Mouse (Mus musculus): ENCODE measurements at regions not wholly inside any gene's neighbourhood (a gene's known extent, or its start where the extent isn't known, plus 50 kb on each side); places are given as distances from the start of the nearest gene placed in this dataset.

DNA sequence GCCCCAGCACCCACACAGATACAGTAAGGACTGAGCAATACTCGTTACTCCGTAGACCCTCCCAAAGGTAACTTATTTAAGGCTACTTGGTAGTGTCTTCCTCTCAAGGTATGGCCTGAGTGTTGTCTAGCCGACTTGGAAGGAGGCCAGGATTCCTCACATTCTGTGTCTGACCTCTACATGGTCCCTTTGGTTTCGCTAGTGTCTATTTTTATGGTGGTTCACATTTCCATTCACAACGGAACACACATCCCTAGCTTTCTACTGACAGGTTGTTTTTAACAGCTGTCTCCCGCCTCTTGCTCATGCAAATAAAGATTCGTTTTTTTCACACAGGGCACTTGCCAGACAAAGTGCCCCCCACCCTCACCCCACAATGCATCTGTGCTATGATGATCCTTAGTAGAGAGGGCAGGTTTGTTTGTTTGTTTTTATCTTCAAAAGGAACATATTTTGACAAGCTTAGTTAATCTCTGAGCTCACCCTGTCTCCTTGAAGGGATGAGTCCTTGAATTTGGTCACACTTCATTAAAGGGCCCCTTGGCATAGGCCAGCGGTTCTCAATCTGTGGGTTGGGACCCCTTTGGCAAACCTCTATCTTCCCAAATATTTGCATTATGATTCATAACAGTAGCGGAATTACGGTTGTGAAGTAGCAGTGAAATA lies 52.7 kb downstream of the Phlda1 start:
- Histone ChIP-seq H3K27ac (no peak overlapping the region), H3K36me3 (no peaks in the 10 kb centered on the region), H3K9ac (no peak overlapping the region), H3K4me2 (replicated peaks) (no peak overlapping the region), H3K9me3 (no peaks in the 10 kb centered on the region), H3K4me1 (peaks cover 17% of the 10 kb centered on the region; the same call in 1 of the 2 replicates), H3K27me3 (no peaks in the 10 kb centered on the region), H3K4me3 (no peak overlapping the region)
- 72% methylated on average over 10 of the region's 10 CpGs for WGBS
- ATAC-seq (ENCODE audit: insufficient number of reproducible peaks, insufficient read depth, low FRiP score, low TSS enrichment): no peak

DNA sequence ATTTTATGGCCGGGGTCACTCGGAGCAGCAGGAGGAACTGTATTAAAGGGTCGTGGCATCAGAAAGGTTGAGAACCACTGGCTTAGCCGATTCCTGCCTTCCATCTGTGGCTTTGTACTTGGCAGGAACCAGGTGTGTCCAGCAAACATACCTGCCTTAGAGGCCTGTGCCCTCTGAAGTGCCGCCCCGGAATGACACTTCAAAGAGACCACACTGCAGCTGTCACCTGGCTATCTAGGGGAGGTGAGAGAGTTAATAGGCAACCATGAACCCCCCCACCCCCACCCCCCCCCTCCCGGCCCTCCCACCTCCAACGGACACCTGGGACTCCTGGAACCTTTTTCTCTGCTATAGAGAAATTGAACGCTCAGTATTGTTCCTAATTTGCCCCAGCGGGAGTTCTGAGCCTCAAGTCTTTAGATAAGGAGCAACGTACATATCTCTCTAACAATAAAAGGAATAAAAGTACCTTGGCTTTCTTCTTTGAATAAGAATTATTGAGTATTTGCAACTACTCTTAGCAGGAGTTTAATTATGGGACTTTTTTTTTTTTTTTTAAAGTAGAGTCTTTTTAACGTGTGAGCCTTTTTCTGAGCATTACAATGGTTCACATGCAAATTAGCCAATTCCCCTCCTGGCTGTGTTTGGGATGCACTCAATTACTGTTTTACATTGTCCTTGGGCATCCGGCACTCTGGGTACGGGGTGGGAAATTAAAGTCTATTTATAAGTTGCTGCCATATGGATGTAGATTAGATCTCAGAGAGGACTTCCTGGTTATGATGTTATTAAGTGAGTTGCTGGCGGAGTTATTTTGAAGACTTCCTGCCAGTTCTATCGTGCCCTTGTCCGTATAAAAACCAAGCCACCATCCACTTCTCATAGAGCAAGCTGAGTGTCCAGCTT lies 53.5 kb downstream of the Phlda1 start:
- Histone ChIP-seq H3K36me3 (no peaks in the 10 kb centered on the region), H3K9me3 (no peaks in the 10 kb centered on the region), H3K4me2 (replicated peaks) (no peak overlapping the region), H3K27ac (no peak overlapping the region), H3K9ac (no peak overlapping the region), H3K4me3 (no peak overlapping the region), H3K27me3 (no peaks in the 10 kb centered on the region), H3K4me1 (peaks cover 14% of the 10 kb centered on the region; the same call in 1 of the 2 replicates)
- 54% methylated on average over 17 of the region's 17 CpGs for WGBS
- no peak for ATAC-seq (ENCODE audit: insufficient number of reproducible peaks, insufficient read depth, low FRiP score, low TSS enrichment)

DNA sequence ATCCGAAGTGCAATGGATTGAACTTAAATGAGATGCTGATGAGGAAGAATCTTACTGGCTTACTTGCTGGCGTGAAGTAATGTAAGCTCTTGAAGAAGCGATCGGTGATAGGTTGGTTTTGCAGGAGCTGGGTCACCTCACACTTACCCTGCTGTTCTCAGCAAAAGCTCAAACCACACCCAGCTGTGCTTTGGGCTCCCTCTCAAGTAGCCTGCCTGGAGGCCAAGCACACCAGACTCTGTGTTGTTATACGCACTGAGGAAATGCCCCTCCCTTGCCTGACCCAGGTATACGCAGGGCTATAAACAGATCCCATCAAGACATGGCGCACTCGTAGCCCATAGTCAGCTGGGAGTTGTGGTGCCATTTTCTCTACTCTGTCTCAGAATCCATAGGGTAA lies 56.5 kb downstream of the Phlda1 start:
- Histone ChIP-seq H3K4me1 (peaks cover 23% of the 10 kb centered on the region; the same call in 1 of the 2 replicates), H3K36me3 (no peaks in the 10 kb centered on the region), H3K9me3 (no peaks in the 10 kb centered on the region), H3K27ac (no peak overlapping the region), H3K27me3 (no peaks in the 10 kb centered on the region), H3K4me2 (replicated peaks) (no peak overlapping the region), H3K4me3 (no peak overlapping the region), H3K9ac (no peak overlapping the region)
- ATAC-seq (ENCODE audit: insufficient number of reproducible peaks, insufficient read depth, low FRiP score, low TSS enrichment): no peak
- 74% methylated on average over 8 of the region's 8 CpGs for WGBS

DNA sequence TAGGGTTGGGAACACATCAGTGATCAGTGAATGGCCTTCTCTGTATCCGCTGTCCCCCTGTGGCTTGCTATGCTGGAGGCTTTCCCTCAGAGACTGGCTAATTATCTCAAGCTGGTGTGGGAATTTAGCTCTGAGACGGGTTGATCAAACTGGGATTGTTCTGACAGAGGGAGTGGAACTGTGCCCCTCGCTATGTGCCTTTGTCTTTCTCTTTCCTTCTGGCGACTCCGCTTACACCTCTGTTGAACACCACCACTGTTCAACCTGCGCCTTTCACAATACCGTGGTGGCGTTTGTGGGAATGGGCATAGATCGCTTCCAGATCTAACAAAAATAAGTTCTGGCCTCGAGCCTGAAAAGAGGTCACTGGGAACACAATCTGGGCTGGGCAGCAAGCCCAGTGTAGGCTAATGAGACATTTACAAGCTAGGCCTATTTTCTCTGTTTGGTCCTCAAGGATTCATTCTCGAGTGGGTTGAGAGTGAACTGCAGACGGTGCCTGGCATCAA lies 60.8 kb downstream of the Phlda1 start:
- Histone ChIP-seq H3K4me3 (no peak overlapping the region), H3K4me1 (peaks cover 16% of the 10 kb centered on the region; the same call in 1 of the 2 replicates), H3K36me3 (no peaks in the 10 kb centered on the region), H3K9me3 (no peaks in the 10 kb centered on the region), H3K27me3 (no peaks in the 10 kb centered on the region), H3K27ac (peak overlapping the region; percentile 63; the same call in 1 of the 2 replicates), H3K9ac (no peak overlapping the region), H3K4me2 (replicated peaks) (no peak overlapping the region)
- ATAC-seq (ENCODE audit: insufficient number of reproducible peaks, insufficient read depth, low FRiP score, low TSS enrichment): no peak
- whole genome bisulfite sequencing: 38% methylated on average over 12 of the region's 12 CpGs

DNA sequence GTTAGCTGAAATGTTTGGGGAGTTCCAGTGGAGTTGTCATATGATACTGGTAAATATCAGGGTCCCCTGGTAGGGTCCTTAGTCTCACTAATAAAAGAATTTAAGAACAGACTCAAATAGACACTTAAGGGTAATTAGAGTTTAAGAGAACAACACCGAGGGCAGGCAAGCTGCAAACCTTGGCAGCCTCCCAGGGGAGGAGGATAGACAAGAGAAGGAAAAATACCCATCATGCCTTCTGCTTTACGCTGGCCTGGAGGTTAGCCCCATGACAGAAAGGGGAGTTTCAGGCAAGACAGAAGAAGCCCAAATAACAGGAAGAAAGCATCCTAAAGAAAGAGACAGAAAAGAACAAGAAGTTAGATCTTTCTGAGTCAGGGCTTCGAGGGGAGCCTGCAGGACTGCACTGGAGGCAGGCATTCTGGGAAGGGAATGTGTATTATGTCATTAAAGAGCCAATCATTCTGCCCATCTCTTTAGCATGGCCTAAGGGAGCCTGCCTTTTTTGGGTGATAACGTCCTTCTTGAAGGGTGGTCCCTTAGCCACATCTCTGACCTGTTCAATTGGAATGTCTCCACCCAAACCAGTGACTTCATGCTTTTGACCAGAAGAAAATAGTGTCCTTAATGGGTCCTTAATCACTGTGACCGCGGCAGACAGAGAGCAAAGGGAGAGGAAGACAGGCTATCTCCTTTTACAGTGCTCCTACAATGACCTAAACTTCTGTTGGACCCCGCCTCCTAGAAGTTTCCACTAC lies 64.6 kb downstream of the Phlda1 start:
- no peaks in the 10 kb centered on the region for H3K9me3 ChIP-seq
- H3K4me2 ChIP-seq (replicated peaks): no peak overlapping the region
- H3K9ac ChIP-seq: no peak overlapping the region
- H3K36me3 ChIP-seq: no peaks in the 10 kb centered on the region
- H3K27ac ChIP-seq: no peak overlapping the region
- peaks cover 13% of the 10 kb centered on the region for H3K4me1 ChIP-seq
- H3K4me3 ChIP-seq: no peak overlapping the region
- no peaks in the 10 kb centered on the region for H3K27me3 ChIP-seq
- WGBS: 56% methylated on average over 7 of the region's 7 CpGs
- ATAC-seq (ENCODE audit: insufficient number of reproducible peaks, insufficient read depth, low FRiP score, low TSS enrichment): no peak

DNA sequence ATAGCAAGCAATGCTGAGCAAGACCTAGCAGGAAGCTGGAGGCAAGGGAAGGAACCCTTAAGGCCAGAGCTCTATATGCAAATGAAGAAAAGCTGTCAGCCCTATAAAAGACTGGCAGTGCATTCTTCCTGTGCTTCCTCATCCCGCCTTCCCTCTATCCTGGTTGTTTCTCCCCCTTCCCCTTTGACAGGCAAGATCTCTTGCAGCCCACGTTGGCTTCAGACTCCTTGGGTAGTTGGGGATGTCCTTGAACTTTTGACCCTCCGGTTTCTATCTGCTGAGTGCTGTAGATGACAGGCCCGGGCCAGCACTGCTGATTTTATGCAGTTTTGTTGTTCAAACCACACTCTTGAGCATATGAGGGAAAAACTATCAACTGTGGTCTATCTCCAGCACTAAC lies 68.1 kb downstream of the Phlda1 start:
- no peaks in the 10 kb centered on the region for H3K9me3 ChIP-seq
- no peak overlapping the region for H3K4me3 ChIP-seq
- WGBS: 69% methylated on average over 4 of the region's 4 CpGs
- H3K9ac ChIP-seq: no peak overlapping the region
- ATAC-seq (ENCODE audit: insufficient number of reproducible peaks, insufficient read depth, low FRiP score, low TSS enrichment): no peak
- no peaks in the 10 kb centered on the region for H3K27me3 ChIP-seq
- no peaks in the 10 kb centered on the region for H3K36me3 ChIP-seq
- H3K27ac ChIP-seq: no peak overlapping the region
- H3K4me2 ChIP-seq (replicated peaks): no peak overlapping the region
- peaks cover 7% of the 10 kb centered on the region; the same call in 1 of the 2 replicates for H3K4me1 ChIP-seq

DNA sequence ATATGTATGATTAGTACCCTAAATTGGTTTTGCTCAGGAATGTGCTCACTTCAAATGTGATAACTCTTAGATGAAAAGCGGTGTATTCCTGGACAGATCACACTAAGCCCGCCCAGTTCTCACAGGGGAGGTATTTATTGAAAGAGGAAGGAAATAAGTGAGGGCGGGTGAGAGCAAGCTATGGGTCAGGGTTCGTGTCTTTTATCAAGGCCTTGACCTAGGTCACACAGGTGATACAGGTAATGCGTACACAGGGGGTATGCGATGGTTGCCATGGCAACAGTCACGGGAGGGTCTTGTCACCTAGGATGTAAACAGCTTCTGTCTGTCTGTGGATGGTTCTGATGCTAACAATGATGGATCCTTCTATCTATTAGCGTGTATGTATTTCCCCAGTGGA lies 68.7 kb downstream of the Phlda1 start:
- no peak overlapping the region for H3K9ac ChIP-seq
- no peaks in the 10 kb centered on the region for H3K9me3 ChIP-seq
- no peak overlapping the region for H3K4me3 ChIP-seq
- H3K4me2 ChIP-seq (replicated peaks): no peak overlapping the region
- ATAC-seq (ENCODE audit: insufficient number of reproducible peaks, insufficient read depth, low FRiP score, low TSS enrichment): no peak
- no peak overlapping the region for H3K27ac ChIP-seq
- H3K36me3 ChIP-seq: no peaks in the 10 kb centered on the region
- 83% methylated on average over 8 of the region's 8 CpGs for WGBS
- H3K27me3 ChIP-seq: no peaks in the 10 kb centered on the region
- H3K4me1 ChIP-seq: peaks cover 11% of the 10 kb centered on the region; the same call in 1 of the 2 replicates

DNA sequence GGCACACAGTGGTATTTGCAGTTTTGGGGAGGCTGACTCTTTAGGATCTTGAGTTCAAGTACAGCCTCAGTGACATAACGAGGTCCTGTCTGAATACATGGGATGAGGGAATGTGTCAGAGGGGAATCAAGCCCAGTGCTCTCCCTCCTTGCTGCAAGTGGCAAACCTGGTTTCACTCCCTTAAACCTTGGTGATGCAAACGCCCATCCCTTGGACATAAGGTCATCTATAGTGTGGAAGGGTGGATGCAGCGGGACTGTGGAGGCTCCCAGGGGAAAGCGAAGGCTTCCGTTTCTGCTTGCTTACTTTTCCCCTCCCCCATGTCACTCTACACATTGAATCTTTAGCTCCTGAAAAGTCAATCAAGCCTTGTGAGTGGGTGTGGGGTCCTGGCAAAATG lies 69.2 kb downstream of the Phlda1 start:
- H3K4me2 ChIP-seq (replicated peaks): no peak overlapping the region
- peaks cover 11% of the 10 kb centered on the region; the same call in 1 of the 2 replicates for H3K4me1 ChIP-seq
- H3K9ac ChIP-seq: no peak overlapping the region
- H3K36me3 ChIP-seq: no peaks in the 10 kb centered on the region
- H3K27ac ChIP-seq: no peak overlapping the region
- H3K9me3 ChIP-seq: no peaks in the 10 kb centered on the region
- ATAC-seq (ENCODE audit: insufficient number of reproducible peaks, insufficient read depth, low FRiP score, low TSS enrichment): no peak
- no peak overlapping the region for H3K4me3 ChIP-seq
- H3K27me3 ChIP-seq: no peaks in the 10 kb centered on the region
- WGBS: 58% methylated on average over 5 of the region's 5 CpGs

DNA sequence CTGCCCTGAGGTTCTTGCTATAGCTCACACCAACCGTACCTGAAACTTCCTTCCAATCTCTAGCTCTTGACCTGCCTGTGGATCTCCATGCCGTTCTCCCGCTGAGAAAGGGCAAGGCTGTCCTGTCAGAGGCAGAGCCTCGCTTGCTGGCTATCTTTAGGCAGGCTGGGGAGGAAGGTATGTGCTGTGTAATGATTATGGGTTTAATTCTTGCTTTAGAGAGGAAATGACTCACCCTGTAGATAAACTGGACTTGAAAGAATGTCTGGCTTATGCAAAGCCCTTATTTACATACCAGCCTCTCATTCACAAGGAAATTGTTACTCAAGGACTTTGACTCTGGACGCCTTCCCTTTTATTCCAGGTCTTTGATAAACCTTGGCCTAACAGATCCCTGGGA lies 69.8 kb downstream of the Phlda1 start:
- H3K27me3 ChIP-seq: no peaks in the 10 kb centered on the region
- H3K36me3 ChIP-seq: no peaks in the 10 kb centered on the region
- ATAC-seq (ENCODE audit: insufficient number of reproducible peaks, insufficient read depth, low FRiP score, low TSS enrichment): no peak
- H3K4me1 ChIP-seq: peaks cover 11% of the 10 kb centered on the region; the same call in 1 of the 2 replicates
- no peak overlapping the region for H3K9ac ChIP-seq
- WGBS: 48% methylated on average over 5 of the region's 5 CpGs
- H3K4me3 ChIP-seq: no peak overlapping the region
- H3K9me3 ChIP-seq: no peaks in the 10 kb centered on the region
- no peak overlapping the region for H3K4me2 ChIP-seq (replicated peaks)
- no peak overlapping the region for H3K27ac ChIP-seq

DNA sequence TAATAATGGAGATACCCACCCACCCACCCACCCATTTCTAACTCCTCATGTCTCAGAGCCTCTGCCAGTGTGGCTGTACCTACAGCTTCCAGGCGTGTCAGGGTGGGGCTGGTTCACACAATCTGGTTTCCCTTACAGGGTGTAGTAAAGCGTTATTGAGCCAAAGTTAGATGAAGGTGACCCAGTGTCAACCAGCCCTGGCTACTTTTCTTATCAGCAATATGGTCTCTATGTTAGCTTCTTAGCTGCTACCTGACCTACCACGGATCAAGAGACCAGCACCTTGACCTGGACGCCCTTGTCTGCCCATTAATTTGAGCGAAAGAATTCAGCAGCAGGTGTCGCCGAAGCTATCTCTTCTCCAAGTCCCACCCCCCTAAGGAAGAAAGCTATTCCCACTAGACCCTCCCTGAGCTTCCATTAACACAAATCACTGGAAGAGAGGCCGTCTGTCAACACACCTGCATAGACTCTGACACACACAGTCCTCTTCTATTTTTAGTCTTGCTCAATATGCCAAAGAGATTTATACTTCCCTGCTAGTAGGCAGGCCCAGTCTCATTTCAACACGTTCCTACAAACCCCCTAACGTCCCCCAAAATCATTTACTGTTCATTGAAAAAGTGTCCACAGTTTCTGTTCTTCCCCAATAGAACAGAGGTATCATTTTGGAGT lies 70.4 kb downstream of the Phlda1 start:
- no peaks in the 10 kb centered on the region for H3K36me3 ChIP-seq
- peaks cover 11% of the 10 kb centered on the region; the same call in 1 of the 2 replicates for H3K4me1 ChIP-seq
- no peak overlapping the region for H3K27ac ChIP-seq
- ATAC-seq (ENCODE audit: insufficient number of reproducible peaks, insufficient read depth, low FRiP score, low TSS enrichment): no peak
- H3K4me2 ChIP-seq (replicated peaks): no peak overlapping the region
- no peaks in the 10 kb centered on the region for H3K27me3 ChIP-seq
- WGBS: 76% methylated on average over 10 of the region's 10 CpGs
- H3K9ac ChIP-seq: no peak overlapping the region
- no peak overlapping the region for H3K4me3 ChIP-seq
- H3K9me3 ChIP-seq: no peaks in the 10 kb centered on the region

DNA sequence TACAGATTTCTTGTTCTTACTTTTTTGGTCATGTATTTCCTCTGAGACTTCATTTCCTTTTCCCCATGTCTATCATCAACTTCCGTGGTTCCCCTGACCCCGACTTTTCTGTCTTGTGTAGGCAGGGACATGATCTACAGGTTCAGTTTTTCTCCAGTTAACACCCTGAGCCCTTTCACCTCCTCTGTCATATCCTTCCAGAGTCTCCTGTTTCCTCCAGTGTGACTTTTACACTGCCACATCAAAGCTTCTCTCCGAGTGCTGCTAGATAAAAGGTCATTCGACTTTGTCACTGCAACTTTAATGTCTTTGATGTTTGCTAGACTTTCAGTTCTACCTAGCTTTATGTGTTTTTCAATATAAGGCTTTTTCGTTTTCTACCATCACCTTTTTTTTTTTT lies 72.5 kb downstream of the Phlda1 start:
- Histone ChIP-seq H3K27me3 (no peaks in the 10 kb centered on the region), H3K9me3 (no peaks in the 10 kb centered on the region), H3K27ac (no peak overlapping the region), H3K4me3 (no peak overlapping the region), H3K4me1 (peaks cover 11% of the 10 kb centered on the region; the same call in 1 of the 2 replicates), H3K36me3 (no peaks in the 10 kb centered on the region), H3K4me2 (replicated peaks) (no peak overlapping the region), H3K9ac (no peak overlapping the region)
- ATAC-seq (ENCODE audit: insufficient number of reproducible peaks, insufficient read depth, low FRiP score, low TSS enrichment): no peak
- WGBS: 64% methylated on average over 5 of the region's 5 CpGs
